Mouse (Mus musculus) cortical plate, adult 2 months (tissue): ENCODE data around the gene Spin4.

Experiments used
- CTCF ChIP-seq: fragments of 200-500 bp; IDR thresholded peaks from 2 replicates; pipeline ENCODE4 v1.5.1; 2011; ENCODE audit warnings: mild to moderate bottlenecking, control low read depth, low read length; ENCODE audit not compliant: insufficient read depth; ENCODE audit errors: extremely low read depth
- POLR2A ChIP-seq: fragments of 200-500 bp; IDR thresholded peaks from 2 replicates; pipeline ENCODE4 v1.6.1; 2011; ENCODE audit warnings: mild to moderate bottlenecking, low read length, control low read depth; ENCODE audit not compliant: insufficient read depth; ENCODE audit errors: extremely low read depth

- TF ChIP-seq CTCF (no peak), POLR2A (no peak)
Measured at GRCm38 (mm10) chrX:95027907-95028306, 1.4 kb upstream of the Spin4 start.
